ENCODE assay signal across 10 mouse cellular contexts in genomic region chr12:56536884-56537265, GRCm38 (mm10). TPM values are rescaled to one million over a fixed set of nuclear protein-coding genes. Genes with fewer than 3 reads are reported as not detected.
A peak's percentile ranks its signal among the peaks of the same experiment; 100 is the strongest.
DNase-seq lines count a peak whose midpoint lies in the region; ATAC-seq and TF ChIP-seq lines count a peak whose summit lies in the region.
"Had no signal": no experiment of that assay in that cellular context is flagged by ENCODE, and none has a peak within 500 bp of the region (broad histone marks: within the 10 kb centered on the region; RNA-seq: fewer than 3 reads in every experiment).

TSS of gene Nkx2-1 (minus strand) at chr12:56536908.

- no peaks in the 10 kb centered on the region for H3K9me3 ChIP-seq in heart, embryonic 16.5 days (replicated peaks; ENCODE audit: control insufficient read depth, low read length)
- no peaks in the 10 kb centered on the region for H3K9me3 ChIP-seq in lung, postnatal 0 days (ENCODE audit: low read length)
- no peaks in the 10 kb centered on the region for H3K9me3 ChIP-seq in limb, embryonic 10.5 days (replicated peaks)

- TF ChIP-seq CTCF in lung, postnatal 0 days (IDR thresholded peaks at IDR 0.05), result no peak

- no peak for ATAC-seq in heart, embryonic 16.5 days (replicated peaks; ENCODE audit: extremely low read depth, insufficient read depth, low FRiP score)
- ATAC-seq in lung, postnatal 0 days, result no peak

- intact Hi-C loops in heart, postnatal 36 days (cut with DNase I), result loop anchor here (10.0 kb wide), 1 partner anchor 292 kb away; no protein-coding TSS in a partner anchor

- no peak for TF ChIP-seq EP300 in lung, postnatal 0 days (IDR thresholded peaks at IDR 0.05)

- DNase-seq in heart, postnatal 36 days, result no peak
- DNase-seq in lung, postnatal 0 days (ENCODE audit: low spot score), result peak; percentile 41
- no peak for DNase-seq in lung, postnatal 36 days
- no peak for DNase-seq in limb, embryonic 10.5 days (ENCODE audit: low spot score)
- DNase-seq in c-Kit-positive CD71-positive TER-119-positive erythroid progenitor cells, embryonic 14.5 days (ENCODE audit: low spot score), result no peak
- DNase-seq in ovary, postnatal 14 days (ENCODE audit: low spot score), result no peak
- no peak for DNase-seq in cerebellum, postnatal 25 days
- DNase-seq: cerebellum, adult 18-20 months; kidney, adult 2 months had no signal

- H3K4me3 ChIP-seq in heart, embryonic 16.5 days (ENCODE audit: low read length), result peak within 1 kb of the TSS; percentile 23
- H3K4me3 ChIP-seq in lung, postnatal 0 days (ENCODE audit: low read depth, low read length), result peak within 1 kb of the TSS; percentile 60
- peak within 1 kb of the TSS; percentile 10; the same call in 1 of the 2 replicates for H3K4me3 ChIP-seq in limb, embryonic 10.5 days

- H3K4me2 ChIP-seq in heart, embryonic 16.5 days (ENCODE audit: low read depth, low read length), result peak within 1 kb of the TSS; percentile 39; the same call in 1 of the 2 replicates
- peak within 1 kb of the TSS; percentile 55 for H3K4me2 ChIP-seq in lung, postnatal 0 days (replicated peaks; ENCODE audit: low read depth, low read length)

- WGBS in heart, embryonic 16.5 days, result 3% methylated on average over 11 of the region's 11 CpGs
- WGBS in lung, postnatal 0 days, result 2% methylated on average over 11 of the region's 11 CpGs
- WGBS in limb, embryonic 10.5 days, result 2% methylated on average over 11 of the region's 11 CpGs

- H3K36me3 ChIP-seq in heart, embryonic 16.5 days (ENCODE audit: control insufficient read depth, insufficient read depth), result no peaks in the 10 kb centered on the region
- H3K36me3 ChIP-seq in lung, postnatal 0 days (ENCODE audit: insufficient read depth, low read length), result no peaks in the 10 kb centered on the region
- no peaks in the 10 kb centered on the region for H3K36me3 ChIP-seq in limb, embryonic 10.5 days

- peaks cover 94% of the 10 kb centered on the region for H3K27me3 ChIP-seq in heart, embryonic 16.5 days (ENCODE audit: control insufficient read depth, insufficient read depth, low read length)
- peaks cover 29% of the 10 kb centered on the region; the same call in 1 of the 2 replicates for H3K27me3 ChIP-seq in lung, postnatal 0 days (replicated peaks; ENCODE audit: insufficient read depth, low read length)
- H3K27me3 ChIP-seq in limb, embryonic 10.5 days (ENCODE audit: low read depth, poor library complexity, severe bottlenecking), result peaks cover 100% of the 10 kb centered on the region

- H3K27ac ChIP-seq in heart, embryonic 16.5 days (ENCODE audit: low read length), result no peak within 1 kb of the TSS
- H3K27ac ChIP-seq in lung, postnatal 0 days (ENCODE audit: low read length), result peak within 1 kb of the TSS; percentile 96
- H3K27ac ChIP-seq in limb, embryonic 10.5 days, result no peak within 1 kb of the TSS

- H3K9ac ChIP-seq in heart, embryonic 16.5 days (ENCODE audit: low read length), result no peak within 1 kb of the TSS
- peak within 1 kb of the TSS; percentile 92 for H3K9ac ChIP-seq in lung, postnatal 0 days (replicated peaks; ENCODE audit: low read depth)

- peaks cover 2% of the 10 kb centered on the region; the same call in 1 of the 2 replicates for H3K4me1 ChIP-seq in heart, embryonic 16.5 days (ENCODE audit: control insufficient read depth, insufficient read depth, low read length)
- H3K4me1 ChIP-seq in lung, postnatal 0 days (ENCODE audit: insufficient read depth, low read depth, low read length), result no peaks in the 10 kb centered on the region
- H3K4me1 ChIP-seq in limb, embryonic 10.5 days, result peaks cover 31% of the 10 kb centered on the region

RNA-seq across cellular contexts. Expression of gene Nkx2-1, which starts in this region (rescaled TPM):
- 1.1 and 8.1 TPM in 2 replicates for polyA plus RNA-seq in heart, embryonic 16.5 days (2015; fragmentation: Nextera tagmentation; extraction: Ambion mirVana)
- total RNA-seq in heart, postnatal 36 days (2021), result not detected
- polyA plus RNA-seq in lung, postnatal 0 days (2015; fragmentation: Nextera tagmentation; extraction: Ambion mirVana), result 62.7 and 68.7 TPM in 2 replicates
- polyA plus RNA-seq in limb, embryonic 10.5 days (2016; fragmentation: Nextera tagmentation; extraction: Ambion mirVana), result not detected in 2 replicates
- polyA plus RNA-seq: kidney, adult 2 months had no signal

Comparison
In these comparisons a context has a peak if more than half of its experiments do, and no peak if none do; other contexts are left out.
1. H3K4me3 ChIP-seq: peak in every context shown above with its lines; median percentile 60 in lung, postnatal 0 days; 23 in heart, embryonic 16.5 days; 10 in limb, embryonic 10.5 days.